Mouse (Mus musculus): ENCODE results near the gene Zfp626. TPM values are rescaled to one million over a fixed set of nuclear protein-coding genes. Genes with fewer than 3 reads are reported as not detected.

The Zfp626 gene
- polyA plus RNA-seq, 1 experiment = not detected

GRCm38 (mm10) chr7:27818526-27819110 is 11.6 kb downstream of the Zfp626 start:
- WGBS = 67% methylated on average over 7 of the region's 7 CpGs
- Histone ChIP-seq H3K4me3 (ENCODE audit: insufficient read depth, low read depth, low read length) (no peak overlapping the region), H3K4me1 (ENCODE audit: control insufficient read depth, insufficient read depth, low read length) (no peaks in the 10 kb centered on the region), H3K27ac (ENCODE audit: insufficient read depth, low read depth, low read length) (no peak overlapping the region)
- TF ChIP-seq CTCF (IDR thresholded peaks at IDR 0.05; ENCODE audit: insufficient read depth, low read depth, low read length) = no peak
- no peak for TF ChIP-seq POLR2A (IDR thresholded peaks at IDR 0.05; ENCODE audit: insufficient read depth, low read depth, low read length)

GRCm38 (mm10) chr7:27822611-27823010 is 15.6 kb downstream of the Zfp626 start:
- H3K4me3 ChIP-seq (ENCODE audit: insufficient read depth, low read depth, low read length) = no peak overlapping the region
- no peak overlapping the region for H3K27ac ChIP-seq (ENCODE audit: insufficient read depth, low read depth, low read length)
- no peaks in the 10 kb centered on the region for H3K4me1 ChIP-seq (ENCODE audit: control insufficient read depth, insufficient read depth, low read length)
- TF ChIP-seq POLR2A (IDR thresholded peaks at IDR 0.05; ENCODE audit: insufficient read depth, low read depth, low read length) = no peak
- no peak for TF ChIP-seq CTCF (IDR thresholded peaks at IDR 0.05; ENCODE audit: insufficient read depth, low read depth, low read length)

- TF ChIP-seq CTCF (IDR thresholded peaks at IDR 0.05; ENCODE audit: insufficient read depth, low read depth, low read length) (no peak), POLR2A (IDR thresholded peaks at IDR 0.05; ENCODE audit: insufficient read depth, low read depth, low read length) (no peak)
- Histone ChIP-seq H3K4me1 (ENCODE audit: control insufficient read depth, insufficient read depth, low read length) (no peaks in the 10 kb centered on the region), H3K4me3 (ENCODE audit: insufficient read depth, low read depth, low read length) (no peak overlapping the region), H3K27ac (ENCODE audit: insufficient read depth, low read depth, low read length) (no peak overlapping the region)
- WGBS = 85% methylated on average over 2 of the region's 2 CpGs
Measured at GRCm38 (mm10) chr7:27834131-27834530, 27.1 kb downstream of the Zfp626 start.

GRCm38 (mm10) chr7:27837896-27838295 is 30.9 kb downstream of the Zfp626 start:
- H3K27ac ChIP-seq (ENCODE audit: insufficient read depth, low read depth, low read length) = peak overlapping the region; percentile 54
- no peaks in the 10 kb centered on the region for H3K4me1 ChIP-seq (ENCODE audit: control insufficient read depth, insufficient read depth, low read length)
- 11% methylated on average over 6 of the region's 6 CpGs for WGBS
- TF ChIP-seq POLR2A (IDR thresholded peaks at IDR 0.05; ENCODE audit: insufficient read depth, low read depth, low read length) (no peak), CTCF (IDR thresholded peaks at IDR 0.05; ENCODE audit: insufficient read depth, low read depth, low read length) (no peak)
- peak overlapping the region; percentile 27 for H3K4me3 ChIP-seq (ENCODE audit: insufficient read depth, low read depth, low read length)

GRCm38 (mm10) chr7:27838323-27839249 is 31.6 kb downstream of the Zfp626 start, which contains the start of gene Zfp59:
TSS of gene Zfp59 (plus strand) at chr7:27838607.
- WGBS = 2% methylated on average over 34 of the region's 34 CpGs
- TF ChIP-seq POLR2A (IDR thresholded peaks at IDR 0.05; ENCODE audit: insufficient read depth, low read depth, low read length) (peak; percentile 28; the same call in 1 of the 2 replicates), CTCF (IDR thresholded peaks at IDR 0.05; ENCODE audit: insufficient read depth, low read depth, low read length) (no peak)

GRCm38 (mm10) chr7:27839596-27839995 is 32.6 kb downstream of the Zfp626 start:
- TF ChIP-seq CTCF (IDR thresholded peaks at IDR 0.05; ENCODE audit: insufficient read depth, low read depth, low read length) (no peak), POLR2A (IDR thresholded peaks at IDR 0.05; ENCODE audit: insufficient read depth, low read depth, low read length) (no peak)
- Histone ChIP-seq H3K27ac (ENCODE audit: insufficient read depth, low read depth, low read length) (no peak overlapping the region), H3K4me1 (ENCODE audit: control insufficient read depth, insufficient read depth, low read length) (no peaks in the 10 kb centered on the region), H3K4me3 (ENCODE audit: insufficient read depth, low read depth, low read length) (no peak overlapping the region)
- WGBS = 98% methylated on average over 7 of the region's 7 CpGs

More at GRCm38 (mm10) chr7:27838323-27839249, 31.6 kb downstream of the Zfp626 start, which contains the start of gene Zfp59:
- Histone ChIP-seq H3K4me1 (ENCODE audit: control insufficient read depth, insufficient read depth, low read length) (no peaks in the 10 kb centered on the region), H3K27ac (ENCODE audit: insufficient read depth, low read depth, low read length) (peak within 1 kb of the TSS; percentile 54), H3K4me3 (ENCODE audit: insufficient read depth, low read depth, low read length) (peak within 1 kb of the TSS; percentile 69)

GRCm38 (mm10) chr7:27840104-27840503 is 33.1 kb downstream of the Zfp626 start:
- 76% methylated on average over 6 of the region's 6 CpGs for WGBS
- Histone ChIP-seq H3K27ac (ENCODE audit: insufficient read depth, low read depth, low read length) (no peak overlapping the region), H3K4me1 (ENCODE audit: control insufficient read depth, insufficient read depth, low read length) (no peaks in the 10 kb centered on the region), H3K4me3 (ENCODE audit: insufficient read depth, low read depth, low read length) (no peak overlapping the region)
- TF ChIP-seq POLR2A (IDR thresholded peaks at IDR 0.05; ENCODE audit: insufficient read depth, low read depth, low read length) (no peak), CTCF (IDR thresholded peaks at IDR 0.05; ENCODE audit: insufficient read depth, low read depth, low read length) (no peak)

GRCm38 (mm10) chr7:27857227-27857626 is 50.2 kb downstream of the Zfp626 start, which contains the start of gene Zfp607a:
TSS of gene Zfp607a (plus strand) at chr7:27857527.
- 96% methylated on average over 1 of the region's 1 CpGs for WGBS
- TF ChIP-seq POLR2A (IDR thresholded peaks at IDR 0.05; ENCODE audit: insufficient read depth, low read depth, low read length) = no peak
- TF ChIP-seq CTCF (IDR thresholded peaks at IDR 0.05; ENCODE audit: insufficient read depth, low read depth, low read length) = no peak

More at GRCm38 (mm10) chr7:27857227-27857626, 50.2 kb downstream of the Zfp626 start, which contains the start of gene Zfp607a:
- Histone ChIP-seq H3K4me3 (ENCODE audit: insufficient read depth, low read depth, low read length) (no peak within 1 kb of the TSS), H3K27ac (ENCODE audit: insufficient read depth, low read depth, low read length) (no peak within 1 kb of the TSS), H3K4me1 (ENCODE audit: control insufficient read depth, insufficient read depth, low read length) (peaks cover 4% of the 10 kb centered on the region; the same call in 1 of the 2 replicates)
